Mouse (Mus musculus): ENCODE data around the gene Pde7b. TPM values are rescaled to one million over a fixed set of nuclear protein-coding genes. Genes with fewer than 3 reads are reported as not detected.

The Pde7b gene
- polyA plus RNA-seq, 2 experiments, result 7.0 to 8.8 TPM

DNA sequence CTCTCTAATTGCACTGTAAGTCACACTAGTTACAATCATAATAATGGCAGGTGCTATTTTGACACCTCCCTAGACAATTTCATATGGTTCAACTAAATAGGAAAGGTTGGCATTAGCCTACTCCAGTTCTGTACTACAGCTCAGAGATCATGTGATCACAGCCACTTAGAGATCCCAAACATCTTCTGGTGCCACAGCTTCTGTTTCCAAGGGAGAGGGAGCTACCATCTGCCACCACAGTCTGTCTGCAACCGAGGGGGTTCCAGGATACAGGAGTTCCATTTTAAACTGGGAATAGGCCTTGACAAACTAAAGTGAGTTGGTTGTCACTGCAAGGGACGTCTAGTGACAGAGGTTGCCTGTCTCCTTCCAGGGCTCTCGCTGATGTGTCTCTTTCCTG is 344.1 kb downstream of the Pde7b start:
- 82% methylated on average over 3 of the region's 3 CpGs for WGBS

DNA sequence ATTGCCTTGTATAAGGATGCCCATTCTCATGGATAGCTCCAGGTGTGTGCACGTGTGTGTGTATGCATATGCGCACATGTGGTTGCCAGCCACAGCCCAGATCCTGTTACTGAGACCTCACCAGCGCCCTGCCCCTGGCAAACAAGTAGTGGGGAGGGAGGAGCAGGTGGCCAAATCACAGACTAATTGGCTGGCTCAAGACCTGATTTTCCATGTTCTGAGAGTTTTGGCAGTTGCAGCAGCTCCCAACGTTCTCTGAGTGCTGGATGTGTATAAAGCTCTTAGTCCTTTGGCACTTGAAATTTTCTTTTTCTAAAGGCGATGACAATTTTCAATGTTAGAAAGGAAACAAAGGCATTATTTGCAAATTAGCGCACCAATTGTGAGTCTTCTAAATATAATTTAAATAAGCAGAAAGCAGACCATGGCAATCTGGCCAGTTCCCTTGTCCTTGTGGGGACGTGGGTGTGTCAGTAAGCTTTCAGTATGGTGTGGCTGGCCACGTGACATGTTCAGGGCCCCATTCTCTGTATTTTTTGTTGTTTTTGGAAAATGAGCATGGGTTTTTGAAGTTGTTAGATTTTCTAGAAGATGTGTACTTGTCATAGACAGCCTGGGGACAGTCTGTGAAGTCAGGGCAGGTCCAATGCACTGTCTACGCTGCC is 345.7 kb downstream of the Pde7b start:
- Histone ChIP-seq H3K9ac (ENCODE audit: low read depth, low read length, severe bottlenecking) (no peak overlapping the region), H3K9me3 (ENCODE audit: control insufficient read depth, low read length) (no peaks in the 10 kb centered on the region), H3K4me3 (replicated peaks; ENCODE audit: low read length) (no peak overlapping the region), H3K36me3 (ENCODE audit: control insufficient read depth, insufficient read depth, low read length) (no peaks in the 10 kb centered on the region), H3K27me3 (ENCODE audit: control insufficient read depth, insufficient read depth, low read length) (no peaks in the 10 kb centered on the region), H3K4me1 (ENCODE audit: control insufficient read depth, insufficient read depth, low read length) (no peaks in the 10 kb centered on the region; the same call in 1 of the 2 replicates), H3K27ac (replicated peaks; ENCODE audit: low read depth, low read length) (no peak overlapping the region), H3K4me2 (replicated peaks; ENCODE audit: low read depth, low read length, severe bottlenecking) (no peak overlapping the region)
- no peak for ATAC-seq (ENCODE audit: low FRiP score, low read depth)
- WGBS, result 73% methylated on average over 9 of the region's 9 CpGs
- DNase-seq (ENCODE audit: low spot score), result peak; percentile 54
- no peak for TF ChIP-seq POLR2A (IDR thresholded peaks at IDR 0.05; ENCODE audit: borderline replicate concordance, extremely low read depth, insufficient read depth, insufficient read length)

More for the DNA sequence above, 344.1 kb downstream of the Pde7b start:
- no peak overlapping the region for H3K9ac ChIP-seq (ENCODE audit: low read depth, low read length, severe bottlenecking)
- TF ChIP-seq POLR2A (IDR thresholded peaks at IDR 0.05; ENCODE audit: borderline replicate concordance, extremely low read depth, insufficient read depth, insufficient read length), result no peak
- ATAC-seq (ENCODE audit: low FRiP score, low read depth) (no peak), DNase-seq (ENCODE audit: low spot score) (no peak)
- H3K27me3 ChIP-seq (ENCODE audit: control insufficient read depth, insufficient read depth, low read length), result no peaks in the 10 kb centered on the region
- no peak overlapping the region for H3K27ac ChIP-seq (replicated peaks; ENCODE audit: low read depth, low read length)
- no peak overlapping the region for H3K4me2 ChIP-seq (replicated peaks; ENCODE audit: low read depth, low read length, severe bottlenecking)
- no peaks in the 10 kb centered on the region for H3K36me3 ChIP-seq (ENCODE audit: control insufficient read depth, insufficient read depth, low read length)
- no peak overlapping the region for H3K4me3 ChIP-seq (replicated peaks; ENCODE audit: low read length)
- no peaks in the 10 kb centered on the region; the same call in 1 of the 2 replicates for H3K4me1 ChIP-seq (ENCODE audit: control insufficient read depth, insufficient read depth, low read length)
- no peaks in the 10 kb centered on the region for H3K9me3 ChIP-seq (ENCODE audit: control insufficient read depth, low read length)

DNA sequence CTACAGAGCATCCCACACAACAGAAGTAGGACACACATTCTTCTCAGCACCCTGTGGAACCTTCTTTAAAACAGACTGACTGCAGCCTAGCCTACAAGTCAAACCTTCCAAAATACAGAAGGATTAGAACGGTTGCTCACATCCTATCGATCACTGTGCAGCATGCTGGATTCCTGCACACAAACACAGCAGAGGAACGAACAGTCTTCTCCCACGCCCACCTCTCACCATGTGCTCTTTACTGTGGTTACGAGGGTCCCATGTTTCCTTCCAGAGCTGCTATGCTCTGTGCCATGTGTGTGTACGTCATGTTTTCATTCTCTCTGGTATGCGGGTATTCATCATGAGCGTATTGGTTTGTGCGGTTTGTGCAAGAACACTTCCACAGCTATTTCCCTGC is 347.3 kb downstream of the Pde7b start:
- Histone ChIP-seq H3K9ac (ENCODE audit: low read depth, low read length, severe bottlenecking) (no peak overlapping the region), H3K27me3 (ENCODE audit: control insufficient read depth, insufficient read depth, low read length) (no peaks in the 10 kb centered on the region), H3K4me1 (ENCODE audit: control insufficient read depth, insufficient read depth, low read length) (no peaks in the 10 kb centered on the region), H3K27ac (replicated peaks; ENCODE audit: low read depth, low read length) (no peak overlapping the region), H3K36me3 (ENCODE audit: control insufficient read depth, insufficient read depth, low read length) (no peaks in the 10 kb centered on the region), H3K4me3 (replicated peaks; ENCODE audit: low read length) (no peak overlapping the region), H3K4me2 (replicated peaks; ENCODE audit: low read depth, low read length, severe bottlenecking) (no peak overlapping the region), H3K9me3 (ENCODE audit: control insufficient read depth, low read length) (no peaks in the 10 kb centered on the region)
- ATAC-seq (ENCODE audit: low FRiP score, low read depth), result no peak
- DNase-seq (ENCODE audit: low spot score), result no peak
- 79% methylated on average over 9 of the region's 9 CpGs for WGBS
- no peak for TF ChIP-seq POLR2A (IDR thresholded peaks at IDR 0.05; ENCODE audit: borderline replicate concordance, extremely low read depth, insufficient read depth, insufficient read length)

DNA sequence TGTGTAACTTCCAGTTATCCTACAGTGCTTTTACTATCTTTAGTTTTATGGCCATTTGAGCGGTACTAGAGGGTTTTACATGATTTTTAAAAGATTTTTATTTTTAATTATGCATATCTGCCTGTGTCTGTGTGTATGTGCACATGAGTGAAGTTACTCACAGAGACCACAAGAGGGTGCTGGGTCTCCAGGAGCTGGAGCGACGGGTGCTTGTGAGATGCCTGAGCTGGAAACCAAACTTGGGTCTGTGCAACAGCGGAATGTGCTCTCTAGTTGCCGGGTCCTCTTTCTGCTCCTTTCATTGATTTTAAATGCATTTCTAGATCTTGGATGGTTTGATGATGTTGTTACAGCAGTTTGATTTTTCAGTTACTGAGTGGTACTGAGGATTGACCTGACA is 352.8 kb downstream of the Pde7b start:
- Histone ChIP-seq H3K27ac (replicated peaks; ENCODE audit: low read depth, low read length) (no peak overlapping the region), H3K27me3 (ENCODE audit: control insufficient read depth, insufficient read depth, low read length) (no peaks in the 10 kb centered on the region), H3K4me3 (replicated peaks; ENCODE audit: low read length) (no peak overlapping the region), H3K9me3 (ENCODE audit: control insufficient read depth, low read length) (no peaks in the 10 kb centered on the region), H3K4me2 (replicated peaks; ENCODE audit: low read depth, low read length, severe bottlenecking) (no peak overlapping the region), H3K9ac (ENCODE audit: low read depth, low read length, severe bottlenecking) (no peak overlapping the region), H3K36me3 (ENCODE audit: control insufficient read depth, insufficient read depth, low read length) (no peaks in the 10 kb centered on the region), H3K4me1 (ENCODE audit: control insufficient read depth, insufficient read depth, low read length) (no peaks in the 10 kb centered on the region)
- no peak for DNase-seq (ENCODE audit: low spot score)
- no peak for TF ChIP-seq POLR2A (IDR thresholded peaks at IDR 0.05; ENCODE audit: borderline replicate concordance, extremely low read depth, insufficient read depth, insufficient read length)
- 89% methylated on average over 5 of the region's 5 CpGs for WGBS
- ATAC-seq (ENCODE audit: low FRiP score, low read depth), result no peak

DNA sequence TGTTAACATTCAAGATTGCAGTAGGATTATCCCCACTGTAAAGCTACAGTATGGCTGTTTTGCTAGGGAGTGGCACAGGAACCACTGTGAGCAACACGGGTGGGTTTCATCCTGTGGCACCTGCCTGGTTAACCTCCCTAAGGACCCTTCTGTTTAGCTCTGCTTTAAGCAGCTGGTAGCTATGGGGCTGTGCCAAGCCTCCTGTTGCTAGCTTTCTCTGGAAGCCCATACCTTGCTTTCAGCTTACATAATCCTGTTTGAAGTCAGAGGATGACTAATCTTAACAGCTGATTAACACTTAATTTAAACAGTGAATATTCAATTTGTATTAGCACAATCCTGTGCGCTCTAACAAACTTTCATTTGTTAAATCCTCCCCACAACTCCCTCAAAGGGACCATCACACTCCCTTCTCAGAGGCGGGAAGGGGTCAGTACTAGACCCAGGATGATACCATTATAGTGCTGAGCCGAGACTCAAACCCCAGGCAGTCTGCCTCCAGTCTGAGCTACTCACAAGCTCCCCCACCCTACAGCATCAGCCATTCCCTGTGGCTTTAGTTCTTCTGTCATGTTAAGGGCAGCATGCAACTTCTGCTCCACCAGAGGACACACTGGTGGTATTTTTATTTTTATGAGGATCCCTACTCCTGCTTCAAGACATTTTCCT is 362.3 kb downstream of the Pde7b start:
- H3K4me1 ChIP-seq (ENCODE audit: control insufficient read depth, insufficient read depth, low read length), result no peaks in the 10 kb centered on the region
- DNase-seq (ENCODE audit: low spot score) (no peak), ATAC-seq (ENCODE audit: low FRiP score, low read depth) (no peak)
- 72% methylated on average over 4 of the region's 4 CpGs for WGBS
- no peak for TF ChIP-seq POLR2A (IDR thresholded peaks at IDR 0.05; ENCODE audit: borderline replicate concordance, extremely low read depth, insufficient read depth, insufficient read length)
- no peak overlapping the region for H3K4me3 ChIP-seq (replicated peaks; ENCODE audit: low read length)
- H3K4me2 ChIP-seq (replicated peaks; ENCODE audit: low read depth, low read length, severe bottlenecking), result no peak overlapping the region
- 0 out of 2 replicates have a peak, but pooled peaks cover 5% of the 10 kb centered on the region for H3K36me3 ChIP-seq (ENCODE audit: control insufficient read depth, insufficient read depth, low read length)
- H3K9me3 ChIP-seq (ENCODE audit: control insufficient read depth, low read length), result no peaks in the 10 kb centered on the region
- H3K27ac ChIP-seq (replicated peaks; ENCODE audit: low read depth, low read length), result no peak overlapping the region
- H3K27me3 ChIP-seq (ENCODE audit: control insufficient read depth, insufficient read depth, low read length), result no peaks in the 10 kb centered on the region
- no peak overlapping the region for H3K9ac ChIP-seq (ENCODE audit: low read depth, low read length, severe bottlenecking)
